Mouse (Mus musculus) intestine, postnatal 0 days (tissue): ENCODE results near the gene Igfbp6. TPM values are rescaled to one million over a fixed set of nuclear protein-coding genes. Genes with fewer than 3 reads are reported as not detected.

Experiments
- ATAC-seq: fragments of 200-750 bp; cut with Nextera tagmentation; 2 replicates; pipeline ENCODE4 v1.8.0; 2017; ENCODE audit warnings: mild to moderate bottlenecking, moderate TSS enrichment, moderate library complexity
- H3K27ac ChIP-seq: fragments of 300-500 bp; sonication (generic); 2 replicates; pipeline ENCODE4 v1.5.1; 2014; ENCODE audit warnings: mild to moderate bottlenecking, low read depth, low read length, moderate library complexity
- H3K27me3 ChIP-seq: fragments of 300-500 bp; sonication (generic); replicated peaks from 2 replicates; pipeline ENCODE4 v1.6.1; 2014; ENCODE audit warnings: low read length, mixed read lengths; ENCODE audit not compliant: control insufficient read depth, insufficient read depth
- H3K36me3 ChIP-seq: fragments of 300-500 bp; sonication (generic); 2 replicates; pipeline ENCODE4 v1.6.1; 2014; ENCODE audit warnings: mild to moderate bottlenecking, moderate library complexity; ENCODE audit not compliant: control insufficient read depth, insufficient read depth
- H3K4me1 ChIP-seq: fragments of 300-500 bp; sonication (generic); replicated peaks from 2 replicates; pipeline ENCODE4 v1.6.1; 2014; ENCODE audit warnings: antibody characterized with exemption, low read length, mixed read lengths; ENCODE audit not compliant: control insufficient read depth, insufficient read depth
- H3K4me2 ChIP-seq: fragments of 300-500 bp; sonication (generic); replicated peaks from 2 replicates; pipeline ENCODE4 v1.6.1; 2014; ENCODE audit warnings: low read depth, mild to moderate bottlenecking, moderate library complexity
- H3K4me3 ChIP-seq: fragments of 300-500 bp; sonication (generic); 2 replicates; pipeline ENCODE4 v1.5.1; 2014; ENCODE audit warnings: low read depth, low read length
- H3K9ac ChIP-seq: fragments of 300-500 bp; sonication (generic); 2 replicates; pipeline ENCODE4 v1.6.1; 2014; ENCODE audit warnings: mild to moderate bottlenecking, low read depth, low read length
- H3K9me3 ChIP-seq: fragments of 300-500 bp; sonication (generic); 2 replicates; pipeline ENCODE4 v1.6.1; 2016; ENCODE audit warnings: mixed run types; ENCODE audit not compliant: control insufficient read depth
- CTCF ChIP-seq: sonication (generic); IDR thresholded peaks from 2 replicates; pipeline ENCODE4 v1.5.1; 2016; ENCODE audit warnings: low read depth, mild to moderate bottlenecking, control low read depth, antibody characterized with exemption, moderate library complexity
- WGBS: fragments of 180-500 bp; shearing (Covaris S2); extraction: QIAGEN DNeasy Blood & Tissue Kit; methylation state at CpG from one replicate; pipeline ENCODE4 v1.1.7; 2014; 5-methylcytosine and 5-hydroxymethylcytosine counted together
- polyA plus RNA-seq: library from polyadenylated mRNA; unstranded; fragments of >200 nt; fragmentation: Nextera tagmentation; extraction: Ambion mirVana; gene quantifications from 2 replicates; pipeline ENCODE4 v1.2.1, GENCODE M21; 2015

Gene Igfbp6
- polyA plus RNA-seq, 1 experiment from 2014 or later, result 27.8 TPM

DNA sequence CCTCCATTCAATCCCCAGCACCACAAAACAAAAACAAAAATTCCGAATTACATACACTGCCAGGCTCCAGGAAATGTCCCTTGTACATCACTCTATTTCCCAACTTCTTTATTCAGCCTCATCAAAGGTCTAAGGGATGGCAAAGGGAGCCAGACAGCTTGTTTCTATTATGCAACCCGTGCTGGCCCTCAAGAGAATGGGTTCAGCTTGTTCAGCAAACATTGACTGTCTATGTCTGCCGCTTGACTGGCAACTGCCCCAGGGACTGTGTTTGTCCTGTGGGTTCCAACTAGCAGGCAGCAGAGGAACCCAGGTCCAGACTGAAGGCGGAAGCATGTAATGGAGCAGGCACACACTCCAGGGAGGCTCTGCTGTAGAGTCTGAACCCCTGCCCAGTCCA lies 54.7 kb downstream of the Igfbp6 start:
- Histone ChIP-seq H3K4me1 (peaks cover 6% of the 10 kb centered on the region; the same call in 1 of the 2 replicates), H3K4me2 (no peak overlapping the region), H3K36me3 (no peaks in the 10 kb centered on the region), H3K4me3 (no peak overlapping the region), H3K9ac (no peak overlapping the region), H3K9me3 (no peaks in the 10 kb centered on the region), H3K27me3 (no peaks in the 10 kb centered on the region), H3K27ac (no peak overlapping the region)
- WGBS, result 69% methylated on average over 4 of the region's 4 CpGs
- no peak for ATAC-seq
- no peak for TF ChIP-seq CTCF

Other genes with a start within 250 kb of the Igfbp6 start
- 0.17 TPM in 1 of 2 replicates, not detected in the other for gene Krt4, start 219.6 kb upstream of the Igfbp6 start, polyA plus RNA-seq
- gene Krt79, start 204.0 kb upstream of the Igfbp6 start, polyA plus RNA-seq, result 0.21 and 0.27 TPM in 2 replicates
- 0.03 and 0.07 TPM in 2 replicates for gene Krt78, start 190.1 kb upstream of the Igfbp6 start, polyA plus RNA-seq
- gene Krt8, start 139.9 kb upstream of the Igfbp6 start, polyA plus RNA-seq, result 940 and 1,037 TPM in 2 replicates
- 364 and 368 TPM in 2 replicates for gene Krt18, start 116.2 kb upstream of the Igfbp6 start, polyA plus RNA-seq
- gene Eif4b, start 70.6 kb upstream of the Igfbp6 start, polyA plus RNA-seq, result 47.8 and 53.0 TPM in 2 replicates
- 11.7 and 15.0 TPM in 2 replicates for gene Tns2, start 43.9 kb upstream of the Igfbp6 start, polyA plus RNA-seq
- gene Spryd3, start 8.1 kb upstream of the Igfbp6 start, polyA plus RNA-seq, result 26.3 and 26.7 TPM in 2 replicates
- gene Soat2, start 6.2 kb downstream of the Igfbp6 start, polyA plus RNA-seq, result 52.7 and 56.7 TPM in 2 replicates
- gene Zfp740, start 58.9 kb downstream of the Igfbp6 start, polyA plus RNA-seq, result 14.1 and 16.0 TPM in 2 replicates
- 22.8 and 26.8 TPM in 2 replicates for gene Csad, start 60.4 kb downstream of the Igfbp6 start, polyA plus RNA-seq
- gene Itgb7, start 87.6 kb downstream of the Igfbp6 start, polyA plus RNA-seq, result 2.6 and 2.9 TPM in 2 replicates
- 5.9 and 7.3 TPM in 2 replicates for gene Rarg, start 113.2 kb downstream of the Igfbp6 start, polyA plus RNA-seq
- gene Gm9918, start 126.2 kb downstream of the Igfbp6 start, polyA plus RNA-seq, result 0.07 TPM in 1 of 2 replicates, not detected in the other
- 80.4 and 81.1 TPM in 2 replicates for gene Mfsd5, start 135.1 kb downstream of the Igfbp6 start, polyA plus RNA-seq
- 4.7 and 5.4 TPM in 2 replicates for gene Espl1, start 151.9 kb downstream of the Igfbp6 start, polyA plus RNA-seq
- 339 and 341 TPM in 2 replicates for gene Pfdn5, start 181.8 kb downstream of the Igfbp6 start, polyA plus RNA-seq
- gene Myg1, start 187.3 kb downstream of the Igfbp6 start, polyA plus RNA-seq, result 35.8 and 41.5 TPM in 2 replicates
- gene Aaas, start 206.4 kb downstream of the Igfbp6 start, polyA plus RNA-seq, result 15.0 and 16.8 TPM in 2 replicates
- gene Sp7, start 222.8 kb downstream of the Igfbp6 start, polyA plus RNA-seq, result 0.07 and 0.14 TPM in 2 replicates